Mouse (Mus musculus): ENCODE results near the gene Smoc2. TPM values are rescaled to one million over a fixed set of nuclear protein-coding genes. Genes with fewer than 3 reads are reported as not detected.

Smoc2 gene
- total and polyA plus RNA-seq, 3 experiments: 36.5 to 55.4 (median 54.9) TPM

GRCm38 (mm10) chr17:14342511-14342910 is 63.2 kb downstream of the Smoc2 start:
- Histone ChIP-seq H3K4me3 (no peak overlapping the region), H3K27me3 (ENCODE audit: control insufficient read depth, insufficient read depth, low read length) (no peaks in the 10 kb centered on the region; the same call in 1 of the 2 replicates), H3K79me2 (replicated peaks; ENCODE audit: control insufficient read depth, insufficient read depth, low read length) (no peaks in the 10 kb centered on the region), H3K9ac (ENCODE audit: low read depth, low read length) (no peak overlapping the region), H3K36me3 (ENCODE audit: control insufficient read depth, insufficient read depth, low read length) (no peaks in the 10 kb centered on the region), H3K27ac (no peak overlapping the region), H3K4me1 (ENCODE audit: control insufficient read depth, insufficient read depth, low read length) (no peaks in the 10 kb centered on the region)
- intact Hi-C loops (cut with DNase I): no loop called here
- TF ChIP-seq POLR2A (IDR thresholded peaks at IDR 0.05; ENCODE audit: insufficient read depth, low read depth, low read length) (no peak), EP300 (IDR thresholded peaks at IDR 0.05; ENCODE audit: insufficient read depth, low read depth, low read length) (no peak), CTCF (IDR thresholded peaks at IDR 0.05) (no peak)
- DNase-seq: no peak
- 31% methylated on average over 8 of the region's 8 CpGs for WGBS

GRCm38 (mm10) chr17:14343442-14343841 is 64.1 kb downstream of the Smoc2 start:
- H3K4me3 ChIP-seq: no peak overlapping the region
- H3K27ac ChIP-seq: no peak overlapping the region
- 82% methylated on average over 12 of the region's 12 CpGs for WGBS
- H3K27me3 ChIP-seq (ENCODE audit: control insufficient read depth, insufficient read depth, low read length): no peaks in the 10 kb centered on the region; the same call in 1 of the 2 replicates
- no peaks in the 10 kb centered on the region for H3K36me3 ChIP-seq (ENCODE audit: control insufficient read depth, insufficient read depth, low read length)
- no peak for DNase-seq
- intact Hi-C loops (cut with DNase I): no loop called here
- H3K79me2 ChIP-seq (replicated peaks; ENCODE audit: control insufficient read depth, insufficient read depth, low read length): no peaks in the 10 kb centered on the region
- no peak overlapping the region for H3K9ac ChIP-seq (ENCODE audit: low read depth, low read length)
- no peaks in the 10 kb centered on the region for H3K4me1 ChIP-seq (ENCODE audit: control insufficient read depth, insufficient read depth, low read length)
- no peak for TF ChIP-seq EP300 (IDR thresholded peaks at IDR 0.05; ENCODE audit: insufficient read depth, low read depth, low read length)

- 68% methylated on average over 4 of the region's 4 CpGs for WGBS
- DNase-seq: no peak
- Histone ChIP-seq H3K4me3 (no peak overlapping the region), H3K9ac (ENCODE audit: low read depth, low read length) (no peak overlapping the region), H3K27me3 (ENCODE audit: control insufficient read depth, insufficient read depth, low read length) (no peaks in the 10 kb centered on the region; the same call in 1 of the 2 replicates), H3K27ac (no peak overlapping the region), H3K4me1 (ENCODE audit: control insufficient read depth, insufficient read depth, low read length) (no peaks in the 10 kb centered on the region), H3K36me3 (ENCODE audit: control insufficient read depth, insufficient read depth, low read length) (no peaks in the 10 kb centered on the region), H3K79me2 (replicated peaks; ENCODE audit: control insufficient read depth, insufficient read depth, low read length) (no peaks in the 10 kb centered on the region)
- intact Hi-C loops (cut with DNase I): no loop called here
- TF ChIP-seq CTCF (IDR thresholded peaks at IDR 0.05): no peak
- TF ChIP-seq EP300 (IDR thresholded peaks at IDR 0.05; ENCODE audit: insufficient read depth, low read depth, low read length): no peak
- no peak for TF ChIP-seq POLR2A (IDR thresholded peaks at IDR 0.05; ENCODE audit: insufficient read depth, low read depth, low read length)
These were observed 66.2 kb downstream of the Smoc2 start for GRCm38 (mm10) chr17:14345556-14345955.

GRCm38 (mm10) chr17:14346891-14347290 is 67.6 kb downstream of the Smoc2 start:
- intact Hi-C loops (cut with DNase I): no loop called here
- no peak overlapping the region for H3K9ac ChIP-seq (ENCODE audit: low read depth, low read length)
- TF ChIP-seq POLR2A (IDR thresholded peaks at IDR 0.05; ENCODE audit: insufficient read depth, low read depth, low read length): no peak
- no peak for TF ChIP-seq EP300 (IDR thresholded peaks at IDR 0.05; ENCODE audit: insufficient read depth, low read depth, low read length)
- 71% methylated on average over 3 of the region's 3 CpGs for WGBS
- no peak overlapping the region for H3K4me3 ChIP-seq
- no peak for DNase-seq
- H3K79me2 ChIP-seq (replicated peaks; ENCODE audit: control insufficient read depth, insufficient read depth, low read length): no peaks in the 10 kb centered on the region
- H3K27me3 ChIP-seq (ENCODE audit: control insufficient read depth, insufficient read depth, low read length): no peaks in the 10 kb centered on the region; the same call in 1 of the 2 replicates
- H3K4me1 ChIP-seq (ENCODE audit: control insufficient read depth, insufficient read depth, low read length): no peaks in the 10 kb centered on the region
- no peaks in the 10 kb centered on the region for H3K36me3 ChIP-seq (ENCODE audit: control insufficient read depth, insufficient read depth, low read length)
- no peak overlapping the region for H3K27ac ChIP-seq

GRCm38 (mm10) chr17:14349086-14349814 is 69.9 kb downstream of the Smoc2 start:
- H3K9ac ChIP-seq (ENCODE audit: low read depth, low read length): no peak overlapping the region
- no peak for DNase-seq
- no peak for TF ChIP-seq POLR2A (IDR thresholded peaks at IDR 0.05; ENCODE audit: insufficient read depth, low read depth, low read length)
- TF ChIP-seq CTCF (IDR thresholded peaks at IDR 0.05): no peak
- no peak for TF ChIP-seq EP300 (IDR thresholded peaks at IDR 0.05; ENCODE audit: insufficient read depth, low read depth, low read length)
- H3K79me2 ChIP-seq (replicated peaks; ENCODE audit: control insufficient read depth, insufficient read depth, low read length): no peaks in the 10 kb centered on the region
- no peaks in the 10 kb centered on the region for H3K27me3 ChIP-seq (ENCODE audit: control insufficient read depth, insufficient read depth, low read length)
- intact Hi-C loops (cut with DNase I): no loop called here
- H3K4me1 ChIP-seq (ENCODE audit: control insufficient read depth, insufficient read depth, low read length): no peaks in the 10 kb centered on the region
- no peak overlapping the region for H3K27ac ChIP-seq
- H3K36me3 ChIP-seq (ENCODE audit: control insufficient read depth, insufficient read depth, low read length): no peaks in the 10 kb centered on the region
- 81% methylated on average over 6 of the region's 6 CpGs for WGBS
- H3K4me3 ChIP-seq: no peak overlapping the region

GRCm38 (mm10) chr17:14353219-14354079 is 74.1 kb downstream of the Smoc2 start:
- DNase-seq: no peak
- TF ChIP-seq CTCF (IDR thresholded peaks at IDR 0.05) (no peak), POLR2A (IDR thresholded peaks at IDR 0.05; ENCODE audit: insufficient read depth, low read depth, low read length) (no peak), EP300 (IDR thresholded peaks at IDR 0.05; ENCODE audit: insufficient read depth, low read depth, low read length) (no peak)
- WGBS: 60% methylated on average over 10 of the region's 10 CpGs
- Histone ChIP-seq H3K79me2 (replicated peaks; ENCODE audit: control insufficient read depth, insufficient read depth, low read length) (no peaks in the 10 kb centered on the region), H3K27ac (no peak overlapping the region), H3K36me3 (ENCODE audit: control insufficient read depth, insufficient read depth, low read length) (no peaks in the 10 kb centered on the region), H3K9ac (ENCODE audit: low read depth, low read length) (no peak overlapping the region), H3K4me1 (ENCODE audit: control insufficient read depth, insufficient read depth, low read length) (no peaks in the 10 kb centered on the region), H3K4me3 (no peak overlapping the region), H3K27me3 (ENCODE audit: control insufficient read depth, insufficient read depth, low read length) (no peaks in the 10 kb centered on the region)
- intact Hi-C loops (cut with DNase I): no loop called here
